Mouse (Mus musculus): Measurements from ENCODE around the gene Rgs13. TPM values are rescaled to one million over a fixed set of nuclear protein-coding genes. Genes with fewer than 3 reads are reported as not detected.
"Not testable (repeated sequence)": the region's sequence is repeated elsewhere in the genome, so short reads cannot be mapped to it uniquely, and the experiment has no call there.

Rgs13 gene
- polyA plus RNA-seq, 2 experiments from 2014 or later, result 1.8 TPM; not detected in 1

DNA sequence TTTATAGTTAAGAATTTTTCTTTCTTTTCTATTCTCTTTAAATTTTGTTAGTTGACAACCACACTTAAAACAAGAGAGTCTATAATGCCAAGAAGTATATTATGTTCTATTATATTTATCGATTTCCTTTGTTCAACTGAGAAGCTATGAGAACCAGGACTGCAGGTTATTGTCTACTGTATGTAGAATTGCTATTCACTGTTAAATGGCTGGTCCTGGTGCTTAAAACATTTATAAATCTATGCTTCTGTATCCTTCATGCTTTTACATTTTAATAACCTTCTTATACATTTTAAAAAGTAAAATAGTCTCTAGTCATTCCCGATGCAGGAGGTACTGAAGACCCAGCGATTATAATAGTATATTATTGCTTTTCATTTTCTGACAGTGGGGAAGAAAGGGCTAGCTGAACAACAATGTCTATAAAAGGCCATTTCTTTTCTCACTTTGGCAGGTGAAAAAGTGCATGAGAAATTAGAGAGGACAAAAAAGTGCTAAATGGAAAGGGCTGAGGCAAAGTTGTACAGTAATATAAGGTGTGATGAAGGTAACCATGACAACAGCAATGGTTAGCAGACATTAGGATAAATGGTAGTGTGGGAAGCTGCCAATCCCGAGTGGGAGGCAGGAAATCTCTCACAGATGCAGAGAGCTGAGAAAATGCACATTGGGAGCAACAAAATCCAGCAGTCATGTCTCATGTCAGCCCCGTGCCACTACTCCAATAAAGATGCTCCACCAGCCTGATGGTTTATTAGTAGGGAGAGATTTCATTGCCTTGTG lies 25.6 kb downstream of the Rgs13 start:
- ATAC-seq, result no peak

DNA sequence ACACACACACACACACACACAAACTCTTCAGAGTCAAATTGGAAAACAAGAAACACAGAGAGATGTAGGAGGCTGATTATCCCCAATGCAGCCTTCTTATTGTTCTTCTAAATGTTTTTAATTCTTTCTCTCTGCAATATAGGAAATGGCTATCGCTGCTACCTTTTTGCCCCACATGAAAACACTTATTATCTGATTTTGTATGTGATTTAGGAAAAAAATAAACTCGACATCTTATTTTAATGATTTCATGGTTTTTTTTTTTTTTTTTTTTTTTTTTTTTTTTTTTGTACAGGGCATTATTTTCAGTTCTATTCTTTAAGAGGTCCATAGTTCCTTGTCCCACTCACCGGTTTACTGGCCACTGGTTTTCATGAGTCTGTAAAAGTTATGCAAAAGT lies 27.2 kb downstream of the Rgs13 start:
- no peak for ATAC-seq

DNA sequence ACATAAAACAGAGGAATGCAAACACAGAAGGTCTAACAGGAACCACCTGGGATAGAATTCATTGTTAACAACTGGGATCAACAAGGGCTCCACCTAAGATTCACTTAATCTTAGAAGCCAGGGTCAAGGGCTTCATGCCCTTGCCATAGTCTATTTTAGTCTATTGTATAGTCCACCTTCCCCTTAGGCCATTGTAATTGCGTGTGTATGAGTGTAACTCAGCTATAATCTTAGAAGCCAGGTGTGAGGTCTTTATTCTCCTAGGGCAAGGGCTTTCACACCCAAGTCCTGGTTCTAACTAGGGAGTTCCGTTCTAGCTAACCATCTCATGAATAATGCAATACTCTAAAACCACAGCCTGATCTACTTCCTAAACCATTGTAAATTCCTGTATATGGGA lies 35.8 kb downstream of the Rgs13 start:
- ATAC-seq, result not testable (repeated sequence)

DNA sequence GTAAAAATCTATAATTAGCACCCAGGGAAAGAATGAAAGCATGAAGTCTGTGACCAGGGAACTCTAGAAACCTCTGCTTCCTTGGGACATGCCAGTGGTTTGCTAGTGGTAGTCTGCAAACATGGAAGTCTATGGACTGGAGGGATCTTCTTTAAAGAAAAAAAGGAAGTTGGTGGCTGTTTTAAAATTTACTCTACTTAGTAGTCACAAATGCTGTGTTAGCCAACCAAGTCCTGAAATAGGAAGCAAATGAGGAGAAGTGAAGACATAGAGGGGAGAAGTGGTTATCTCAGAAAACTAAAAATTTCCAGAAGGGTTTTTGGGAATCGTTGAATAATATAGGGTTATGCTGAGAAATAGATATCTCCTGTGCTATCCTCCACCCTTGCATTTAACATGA lies 37.3 kb downstream of the Rgs13 start:
- no peak for ATAC-seq

DNA sequence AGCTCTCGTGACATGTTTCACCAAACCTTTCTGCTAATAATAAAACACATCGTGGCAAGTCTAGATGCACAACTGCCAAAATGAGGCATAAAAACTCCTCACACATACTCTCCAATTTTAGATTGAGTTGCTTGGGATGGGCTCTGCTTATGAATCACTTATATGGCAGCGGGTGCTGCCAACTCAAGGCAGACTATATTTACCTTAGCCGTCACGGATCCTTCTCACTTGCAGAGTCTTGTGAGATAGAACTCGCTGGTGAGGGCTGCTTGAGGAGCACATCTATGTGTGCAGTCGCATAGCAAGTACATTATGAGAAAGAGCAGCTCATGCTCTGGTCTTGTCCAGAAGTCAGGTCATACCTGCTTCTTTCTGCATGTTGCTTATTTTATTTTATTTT lies 49.2 kb downstream of the Rgs13 start:
- ATAC-seq, result no peak

DNA sequence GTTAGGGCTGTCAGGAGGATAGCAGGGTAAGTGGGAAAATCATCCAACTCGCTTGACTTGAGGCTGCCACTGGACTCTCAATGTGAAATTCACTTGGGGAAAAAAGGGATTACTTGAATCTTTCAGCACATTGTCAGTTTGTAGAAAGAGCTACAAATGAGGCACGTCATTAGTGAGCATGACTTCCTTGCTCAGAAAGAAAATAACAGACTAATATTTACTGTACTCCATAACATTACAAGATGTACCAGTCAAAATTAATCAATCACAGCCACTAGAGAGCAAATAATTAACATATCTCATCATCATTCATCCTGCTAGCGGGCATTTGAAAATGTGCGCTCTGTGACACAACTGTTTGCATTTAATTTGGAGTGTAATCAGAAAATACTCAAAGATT lies 57.1 kb downstream of the Rgs13 start:
- ATAC-seq, result no peak

DNA sequence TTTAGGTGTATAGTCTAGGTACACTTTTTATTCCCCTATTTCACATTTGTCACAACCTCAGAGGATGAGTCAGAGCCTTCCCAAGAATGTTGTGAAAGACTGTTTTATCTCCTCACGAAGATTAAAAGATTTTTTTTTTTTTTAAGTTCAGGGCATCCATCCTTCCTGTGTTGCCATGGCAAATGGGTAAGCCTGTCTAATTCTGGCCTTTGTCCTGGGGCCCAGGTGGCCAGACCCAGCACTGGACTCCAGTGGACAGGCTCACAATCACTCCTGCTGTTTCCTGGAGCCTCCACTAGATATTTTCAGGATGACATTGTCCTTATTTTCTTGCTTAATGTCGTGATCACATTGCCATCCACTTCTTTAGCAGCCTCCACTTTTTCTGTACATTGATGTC lies 57.7 kb downstream of the Rgs13 start:
- no peak for ATAC-seq

DNA sequence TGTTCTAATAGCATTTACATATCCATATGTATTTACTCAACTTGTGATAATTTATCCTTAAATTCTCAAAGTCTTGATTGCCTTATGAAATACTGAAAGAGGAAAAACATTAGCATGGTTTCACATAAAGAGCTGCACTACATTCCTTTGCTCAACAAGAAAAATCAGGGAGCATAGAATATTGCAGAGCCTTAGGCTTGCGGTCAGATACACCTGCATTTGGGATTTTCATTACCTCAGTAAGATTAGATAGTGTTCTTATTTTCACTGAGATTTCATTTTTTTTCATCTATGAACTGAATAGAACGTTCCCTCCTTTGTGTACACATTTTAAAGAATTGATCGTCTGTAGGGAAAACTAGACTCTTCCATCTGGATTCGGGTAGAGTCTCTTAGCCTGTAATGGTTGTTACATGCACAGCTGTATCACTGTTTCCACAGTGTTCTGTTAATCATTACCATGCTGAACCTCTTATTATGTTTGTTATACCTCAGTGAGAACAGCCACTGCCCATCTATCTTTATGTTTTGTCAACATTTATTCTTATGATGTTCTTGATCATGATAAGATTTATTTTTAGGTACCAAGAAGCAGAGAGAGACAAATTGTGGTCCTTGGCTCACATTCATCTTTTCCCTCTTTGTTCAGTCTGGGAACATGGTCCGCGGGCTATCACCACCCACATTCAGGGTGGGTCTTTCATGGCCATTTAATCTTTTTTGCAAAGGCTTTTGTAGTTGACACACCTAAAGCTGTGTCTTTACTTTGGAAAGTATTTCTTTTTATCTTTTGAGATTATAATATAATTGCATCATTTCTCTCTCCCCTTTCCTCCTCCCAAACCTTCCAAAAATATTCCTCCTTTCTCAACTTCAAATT lies 61.1 kb downstream of the Rgs13 start:
- ATAC-seq, result no peak

DNA sequence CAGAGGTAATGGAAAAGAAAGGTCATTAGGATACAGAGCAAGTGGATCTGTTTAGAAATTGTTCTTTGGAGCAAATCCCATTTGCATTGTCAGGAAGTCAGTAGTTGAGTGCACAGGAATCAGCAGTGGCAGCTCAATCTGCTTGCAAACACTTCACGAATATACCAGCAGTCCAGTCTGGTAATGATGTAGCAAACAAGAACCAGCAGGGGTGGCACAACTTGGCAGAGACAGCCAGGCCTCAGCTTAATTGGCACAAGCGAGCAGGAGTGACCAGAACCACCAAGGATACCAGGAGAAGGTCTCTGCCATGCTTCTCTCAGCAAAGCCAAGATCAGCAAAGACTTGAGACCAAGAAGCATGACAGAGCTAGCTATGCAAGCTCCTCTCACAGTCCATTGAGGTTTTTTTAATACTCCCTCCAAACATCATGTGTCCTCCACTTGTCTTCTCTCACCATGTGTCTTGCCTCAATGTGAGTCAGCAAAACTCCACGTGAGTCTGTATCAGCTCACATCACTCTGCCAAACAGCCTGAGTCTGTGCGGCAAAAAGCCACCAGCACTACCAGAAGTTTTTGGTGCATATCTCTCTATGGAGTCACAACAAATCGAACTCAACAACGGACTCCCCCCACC lies 63.6 kb downstream of the Rgs13 start:
- ATAC-seq, result no peak

DNA sequence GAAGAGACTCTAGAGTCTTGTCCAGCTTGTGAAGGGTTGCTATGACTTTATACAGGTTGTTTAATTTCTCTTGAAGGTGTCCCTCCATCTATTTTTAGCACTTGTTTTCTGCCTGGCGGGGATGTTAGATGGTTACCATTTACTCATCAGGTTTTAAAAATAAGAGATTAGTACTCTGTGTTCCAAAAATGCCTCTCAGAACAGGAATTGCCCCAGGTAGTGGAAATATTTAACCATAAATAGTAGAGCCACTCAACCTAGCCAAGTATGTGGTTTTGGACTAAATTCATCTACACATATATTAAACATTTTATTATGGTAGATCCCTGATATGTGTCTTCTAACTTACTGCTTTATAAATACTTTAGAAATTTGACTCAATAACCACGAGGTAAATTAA lies 64.2 kb downstream of the Rgs13 start:
- no peak for ATAC-seq

DNA sequence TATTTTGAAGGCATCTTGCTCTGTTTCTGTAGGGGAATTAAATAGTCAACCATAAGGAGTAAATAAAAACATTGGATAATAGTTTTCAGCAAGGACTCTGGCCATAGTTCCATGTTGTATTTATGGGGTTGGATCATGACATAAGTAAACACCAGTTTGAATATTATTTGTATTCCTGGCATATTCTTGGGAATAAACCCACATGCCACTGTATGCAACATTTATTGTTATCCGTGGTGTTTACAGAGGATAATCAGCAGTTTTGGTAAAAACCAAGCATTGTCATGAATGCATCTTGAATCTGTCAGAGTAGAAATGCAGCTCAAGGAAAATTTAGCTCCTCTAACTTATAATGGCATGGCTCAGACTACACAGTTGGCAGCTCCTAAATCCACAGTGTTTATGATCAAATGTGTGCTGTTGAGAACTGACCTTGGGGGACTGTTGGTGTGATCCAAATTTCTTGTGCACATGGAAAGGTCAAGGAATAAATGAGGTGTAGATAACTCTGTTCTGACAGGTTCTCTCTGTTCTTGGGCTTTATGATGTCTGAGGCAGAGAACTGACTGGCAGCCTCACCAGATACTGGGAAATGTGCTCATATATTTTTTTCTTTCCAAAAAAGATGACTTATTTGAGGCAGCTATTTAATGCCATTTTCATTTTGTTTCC lies 78.4 kb downstream of the Rgs13 start:
- ATAC-seq, result no peak

DNA sequence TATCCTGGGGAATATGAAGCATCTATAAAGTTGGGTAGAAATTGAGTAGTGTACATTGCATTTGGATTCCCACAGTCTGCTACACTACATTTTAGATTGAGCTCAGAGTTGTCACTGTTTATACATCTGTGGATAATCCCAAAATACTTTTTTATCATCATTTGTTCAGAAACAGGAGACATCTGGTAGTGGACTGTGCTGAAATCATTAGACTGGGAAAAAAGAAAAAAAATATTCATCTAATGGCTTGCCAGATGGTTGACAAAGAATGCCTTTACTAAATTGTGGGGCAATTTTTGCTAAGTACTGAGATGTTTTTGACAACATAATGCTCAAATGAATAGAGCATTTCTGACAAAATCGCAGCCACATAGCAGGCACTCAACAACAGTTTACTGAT lies 86.8 kb downstream of the Rgs13 start:
- ATAC-seq, result no peak

Other genes with a start within 250 kb of the Rgs13 start
- 10 to 100 TPM; 32.3 to 41.6 TPM for gene Rgs2, start 173.2 kb downstream of the Rgs13 start, polyA plus RNA-seq (2017; shearing (Covaris generic))
- gene Rgs1, start 71.9 kb upstream of the Rgs13 start, polyA plus RNA-seq (2017; shearing (Covaris generic)), result 100 to 1,000 TPM; 590 to 617 TPM